Mouse (Mus musculus) hindbrain, postnatal 0 days (tissue): ENCODE measurements around the gene Olfr99. TPM values are rescaled to one million over a fixed set of nuclear protein-coding genes. Genes with fewer than 3 reads are reported as not detected.

Experiments used
- ATAC-seq: fragments of 200-750 bp; cut with Nextera tagmentation; 2 replicates; pipeline ENCODE4 v1.8.0; 2017; ENCODE audit warnings: mild to moderate bottlenecking, moderate TSS enrichment, moderate library complexity
- DNase-seq: peaks from one replicate; pipeline ENCODE4 v3.0.0-alpha.2; 2015; ENCODE audit warnings: low spot score
- H3K27ac ChIP-seq: fragments of 300-500 bp; sonication (generic); 2 replicates; pipeline ENCODE4 v1.5.1; 2014; ENCODE audit warnings: mild to moderate bottlenecking
- H3K27me3 ChIP-seq: fragments of 300-500 bp; sonication (generic); 2 replicates; pipeline ENCODE4 v1.6.1; 2014; ENCODE audit warnings: low read length, mixed read lengths; ENCODE audit not compliant: insufficient read depth
- H3K36me3 ChIP-seq: fragments of 300-500 bp; sonication (generic); 2 replicates; pipeline ENCODE4 v1.6.1; 2014; ENCODE audit warnings: low read length, mixed read lengths; ENCODE audit not compliant: insufficient read depth
- H3K4me1 ChIP-seq: fragments of 300-500 bp; sonication (generic); 2 replicates; pipeline ENCODE4 v1.6.1; 2014; ENCODE audit warnings: antibody characterized with exemption, low read length, mixed read lengths; ENCODE audit not compliant: insufficient read depth
- H3K4me2 ChIP-seq: fragments of 300-500 bp; sonication (generic); 2 replicates; pipeline ENCODE4 v1.6.1; 2014; ENCODE audit warnings: low read depth, mild to moderate bottlenecking, low read length, moderate library complexity, mixed read lengths
- H3K4me3 ChIP-seq: fragments of 300-500 bp; sonication (generic); 2 replicates; pipeline ENCODE4 v1.5.1; 2014; ENCODE audit warnings: low read length
- H3K9ac ChIP-seq: fragments of 300-500 bp; sonication (generic); replicated peaks from 2 replicates; pipeline ENCODE4 v1.6.1; 2014; ENCODE audit warnings: mild to moderate bottlenecking, low read length, moderate library complexity, mixed read lengths
- H3K9me3 ChIP-seq: fragments of 300-500 bp; sonication (generic); 2 replicates; pipeline ENCODE4 v1.6.1; 2016; ENCODE audit warnings: low read length, mixed read lengths
- CTCF ChIP-seq: IDR thresholded peaks from 2 replicates; pipeline ENCODE4 v1.5.1; 2016; ENCODE audit warnings: antibody characterized with exemption, control low read depth, low read depth
- WGBS: fragments of 180-500 bp; shearing (Covaris S2); extraction: QIAGEN DNeasy Blood & Tissue Kit; methylation state at CpG from one replicate; pipeline ENCODE4 v1.1.7; 2014; 5-methylcytosine and 5-hydroxymethylcytosine counted together
- polyA plus RNA-seq: library from polyadenylated mRNA; unstranded; fragments of >200 nt; fragmentation: Nextera tagmentation; extraction: Ambion mirVana; gene quantifications from 2 replicates; pipeline ENCODE4 v1.2.1, GENCODE M21; 2015
- total RNA-seq: library from RNA; depleted of rRNA; stranded (reverse); fragments of >200 nt; gene quantifications from 2 replicates; pipeline ENCODE4 v1.2.3, GENCODE M21; 2014; rRNA removed

Gene Olfr99
- total RNA-seq: not detected in 2 replicates
- polyA plus RNA-seq: not detected in 2 replicates

GRCm38 (mm10) chr17:37283360-37283759, at the start of gene Olfr99:
TSS of gene Olfr99 (minus strand) at chr17:37283460.
- Histone ChIP-seq H3K4me3 (no peak within 1 kb of the TSS), H3K27me3 (no peaks in the 10 kb centered on the region), H3K9me3 (no peaks in the 10 kb centered on the region), H3K36me3 (no peaks in the 10 kb centered on the region), H3K27ac (no peak within 1 kb of the TSS), H3K4me2 (no peak within 1 kb of the TSS), H3K9ac (no peak within 1 kb of the TSS), H3K4me1 (no peaks in the 10 kb centered on the region)
- DNase-seq (no peak), ATAC-seq (no peak)
- 73% methylated on average over 1 of the region's 1 CpGs for WGBS
- no peak for TF ChIP-seq CTCF

GRCm38 (mm10) chr17:37316954-37317353, 33.7 kb upstream of the Olfr99 start, which contains the start of gene Olfr102:
TSS of gene Olfr102 (minus strand) at chr17:37317054.
- H3K36me3 ChIP-seq: no peaks in the 10 kb centered on the region
- H3K4me1 ChIP-seq: no peaks in the 10 kb centered on the region
- no peaks in the 10 kb centered on the region for H3K9me3 ChIP-seq
- H3K27ac ChIP-seq: no peak within 1 kb of the TSS
- DNase-seq (no peak), ATAC-seq (no peak)
- H3K4me3 ChIP-seq: no peak within 1 kb of the TSS
- no peak within 1 kb of the TSS for H3K4me2 ChIP-seq
- no peaks in the 10 kb centered on the region for H3K27me3 ChIP-seq
- H3K9ac ChIP-seq: no peak within 1 kb of the TSS
- no peak for TF ChIP-seq CTCF

GRCm38 (mm10) chr17:37310146-37310699, 27.0 kb upstream of the Olfr99 start:
- H3K36me3 ChIP-seq: no peaks in the 10 kb centered on the region
- H3K27me3 ChIP-seq: no peaks in the 10 kb centered on the region
- H3K27ac ChIP-seq: no peak overlapping the region
- H3K4me1 ChIP-seq: no peaks in the 10 kb centered on the region
- H3K9me3 ChIP-seq: no peaks in the 10 kb centered on the region
- no peak overlapping the region for H3K4me2 ChIP-seq
- no peak for TF ChIP-seq CTCF
- no peak overlapping the region for H3K4me3 ChIP-seq
- H3K9ac ChIP-seq: no peak overlapping the region
- ATAC-seq (no peak), DNase-seq (no peak)
- 54% methylated on average over 2 of the region's 2 CpGs for WGBS

GRCm38 (mm10) chr17:37308483-37308882, 25.2 kb upstream of the Olfr99 start:
- Histone ChIP-seq H3K4me1 (no peaks in the 10 kb centered on the region), H3K4me2 (no peak overlapping the region), H3K9me3 (no peaks in the 10 kb centered on the region), H3K4me3 (no peak overlapping the region), H3K27me3 (no peaks in the 10 kb centered on the region), H3K9ac (no peak overlapping the region), H3K27ac (no peak overlapping the region), H3K36me3 (no peaks in the 10 kb centered on the region)
- peak; percentile 60 for TF ChIP-seq CTCF
- 43% methylated on average over 4 of the region's 4 CpGs for WGBS
- ATAC-seq (no peak), DNase-seq (peak; percentile 58)

- Histone ChIP-seq H3K27ac (no peak within 1 kb of the TSS), H3K27me3 (no peaks in the 10 kb centered on the region), H3K9ac (no peak within 1 kb of the TSS), H3K4me2 (no peak within 1 kb of the TSS), H3K4me1 (no peaks in the 10 kb centered on the region), H3K36me3 (no peaks in the 10 kb centered on the region), H3K9me3 (no peaks in the 10 kb centered on the region), H3K4me3 (no peak within 1 kb of the TSS)
- ATAC-seq (no peak), DNase-seq (no peak)
- WGBS: 82% methylated on average over 4 of the region's 4 CpGs
- TF ChIP-seq CTCF: no peak
Measured at GRCm38 (mm10) chr17:37304213-37304612, 21.0 kb upstream of the Olfr99 start, which contains the start of gene Olfr101. TSS of gene Olfr101 (minus strand) at chr17:37304313.

GRCm38 (mm10) chr17:37280331-37280730, 2.9 kb downstream of the Olfr99 start:
- DNase-seq: no peak

GRCm38 (mm10) chr17:37276573-37276972, 6.7 kb downstream of the Olfr99 start:
- Histone ChIP-seq H3K9me3 (no peaks in the 10 kb centered on the region), H3K27ac (no peak overlapping the region), H3K4me2 (no peak overlapping the region), H3K4me3 (no peak overlapping the region), H3K9ac (no peak overlapping the region), H3K4me1 (no peaks in the 10 kb centered on the region), H3K36me3 (no peaks in the 10 kb centered on the region), H3K27me3 (no peaks in the 10 kb centered on the region)
- DNase-seq: no peak
- TF ChIP-seq CTCF: no peak
- ATAC-seq: no peak

More at GRCm38 (mm10) chr17:37280331-37280730, 2.9 kb downstream of the Olfr99 start:
- no peaks in the 10 kb centered on the region for H3K36me3 ChIP-seq
- H3K9ac ChIP-seq: no peak overlapping the region
- no peak for TF ChIP-seq CTCF
- no peaks in the 10 kb centered on the region for H3K4me1 ChIP-seq
- no peak overlapping the region for H3K4me2 ChIP-seq
- H3K27me3 ChIP-seq: no peaks in the 10 kb centered on the region
- WGBS: 68% methylated on average over 1 of the region's 1 CpGs
- H3K9me3 ChIP-seq: no peaks in the 10 kb centered on the region
- ATAC-seq: no peak
- no peak overlapping the region for H3K4me3 ChIP-seq
- H3K27ac ChIP-seq: no peak overlapping the region
